Mouse (Mus musculus) urinary bladder, postnatal 25 days (tissue): Measurements from ENCODE around the gene Ubtd2.
A peak's percentile ranks its signal among the peaks of the same experiment; 100 is the strongest.

Experiments used
- DNase-seq: peaks from one replicate; pipeline ENCODE4 v3.0.0; 2022; ENCODE audit warnings: low spot score

Gene Ubtd2

DNA sequence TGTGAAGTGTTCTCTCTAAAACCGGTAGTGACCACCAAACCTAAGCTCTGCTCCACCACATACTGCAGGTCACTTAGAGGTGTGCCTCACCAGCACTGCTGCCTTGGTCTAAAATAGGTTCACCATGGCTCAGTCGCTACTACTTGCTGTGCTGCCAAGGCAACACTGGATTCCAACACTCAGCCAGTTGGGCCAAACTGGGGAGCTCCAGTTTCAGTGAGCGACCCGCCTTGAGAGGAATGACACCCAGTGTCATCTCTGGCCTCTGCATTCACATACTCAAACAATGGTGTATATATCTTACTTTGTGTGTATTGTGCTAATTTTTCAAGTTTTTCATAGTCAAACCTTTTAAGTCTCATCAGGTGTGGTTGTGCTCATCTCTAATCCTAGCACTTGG lies 63.6 kb downstream of the Ubtd2 start:
- DNase-seq = no peak

DNA sequence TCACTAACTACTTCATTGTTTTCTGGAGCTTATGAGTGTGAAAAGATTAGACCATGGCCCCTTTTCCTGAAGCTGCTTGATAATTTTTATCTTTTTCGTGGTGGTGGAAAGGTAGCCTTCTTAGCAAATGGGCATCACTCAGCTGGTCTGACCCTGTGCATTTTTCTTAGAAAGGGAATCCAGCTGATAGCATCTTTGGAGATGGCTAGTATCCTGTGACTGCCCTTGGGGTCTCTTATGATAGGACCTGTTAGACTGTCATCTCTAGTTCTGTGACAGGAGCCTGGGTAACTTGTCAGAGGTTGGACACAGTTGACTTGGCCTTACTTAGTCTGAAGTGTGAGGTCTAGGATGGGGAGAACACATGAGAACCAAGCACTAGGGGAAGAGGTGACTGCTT lies 64.2 kb downstream of the Ubtd2 start:
- no peak for DNase-seq

DNA sequence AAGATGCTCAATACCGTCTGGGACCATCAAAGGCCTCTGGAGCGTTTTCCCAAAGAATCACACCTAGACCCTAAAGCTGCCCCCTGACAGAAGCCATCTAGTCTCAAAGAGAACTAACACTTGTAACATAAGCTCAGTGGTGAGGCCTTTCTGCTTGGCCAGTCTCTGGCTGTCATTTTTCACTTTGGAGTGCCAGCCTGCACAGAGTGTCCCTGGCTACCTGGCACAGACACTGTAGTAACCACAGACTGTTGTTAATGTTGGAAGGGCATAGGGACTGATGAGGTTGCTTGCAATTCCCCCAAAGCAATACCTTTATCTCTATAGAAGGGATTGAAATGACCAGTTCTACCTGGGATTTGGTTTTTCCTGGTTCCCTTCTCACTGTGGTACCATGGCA lies 66.1 kb downstream of the Ubtd2 start:
- no peak for DNase-seq

DNA sequence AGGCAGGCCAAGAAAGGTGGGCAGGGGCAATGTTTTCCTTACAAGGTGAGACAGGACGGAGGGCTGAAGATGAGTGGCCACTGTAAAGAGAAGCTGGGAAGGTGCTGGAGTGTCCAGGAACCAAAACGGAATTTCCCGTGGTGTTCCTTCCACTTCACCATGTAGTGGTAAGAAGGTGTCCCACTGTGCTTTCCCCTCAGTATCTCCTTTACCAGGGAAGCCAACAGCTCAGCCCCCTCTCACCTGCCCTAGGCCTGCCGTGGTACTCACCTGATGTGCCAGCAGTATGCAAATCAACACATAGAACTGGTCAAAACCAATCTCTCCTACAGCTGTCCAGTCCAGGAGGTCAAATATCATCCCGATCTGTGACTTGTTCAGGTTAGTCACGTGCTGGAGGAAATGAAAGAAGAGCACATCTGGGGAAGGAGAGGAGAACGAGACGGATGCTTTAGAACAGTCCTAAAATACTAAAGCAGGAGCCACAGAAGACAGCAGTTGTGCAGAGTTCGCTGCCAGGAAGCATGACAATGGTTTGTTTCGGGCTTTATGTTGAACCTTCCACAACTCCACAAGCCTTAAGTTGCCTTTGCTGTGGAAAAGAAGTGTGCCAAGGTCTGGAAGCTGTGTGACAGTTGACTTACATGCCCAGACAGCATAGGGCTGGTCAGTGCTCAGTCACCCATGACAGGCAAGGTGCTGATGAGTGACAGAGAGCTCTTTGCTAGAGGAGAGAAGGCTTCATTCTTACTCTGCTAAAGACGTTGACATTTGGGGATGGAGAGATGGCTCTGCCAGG lies 69.2 kb downstream of the Ubtd2 start:
- DNase-seq = no peak

DNA sequence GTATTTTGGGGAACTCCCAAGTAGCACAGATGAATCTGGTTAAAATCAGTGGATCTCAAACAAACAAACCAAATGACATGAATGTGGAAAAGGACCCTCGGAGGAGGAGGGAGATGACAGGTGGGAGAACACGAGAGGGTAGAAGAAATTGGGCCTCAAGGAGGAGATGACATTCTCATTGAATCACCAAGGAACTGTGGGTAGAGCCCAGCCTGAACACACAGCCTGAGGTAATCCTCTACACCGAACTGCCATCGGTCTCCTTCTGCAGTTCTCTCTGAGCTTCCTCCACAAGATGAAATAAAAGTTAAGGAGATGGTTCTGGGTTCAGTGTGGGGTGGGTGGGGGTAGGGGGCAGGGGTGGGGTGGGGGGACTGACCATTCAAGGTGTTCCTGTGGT lies 71.8 kb downstream of the Ubtd2 start:
- DNase-seq = no peak

DNA sequence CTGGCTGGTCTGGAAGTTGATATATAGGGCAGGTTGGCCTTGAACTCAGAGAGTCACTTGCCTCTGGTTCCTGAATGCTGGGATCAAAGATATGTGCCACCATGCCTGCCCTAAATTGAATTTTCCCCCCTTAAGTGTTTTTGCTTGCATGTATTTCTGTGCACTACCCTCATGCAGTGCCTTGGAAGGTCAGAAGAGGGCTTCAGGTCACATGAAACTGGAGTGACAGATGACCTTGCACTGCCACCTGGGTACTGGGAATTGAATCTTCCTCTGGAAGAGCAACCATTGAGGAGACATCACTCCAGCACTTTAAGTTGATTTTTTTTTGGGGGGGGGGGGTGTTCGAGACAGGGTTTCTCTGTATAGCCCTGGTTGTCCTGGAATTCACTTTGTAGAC lies 75.0 kb downstream of the Ubtd2 start:
- no peak for DNase-seq

DNA sequence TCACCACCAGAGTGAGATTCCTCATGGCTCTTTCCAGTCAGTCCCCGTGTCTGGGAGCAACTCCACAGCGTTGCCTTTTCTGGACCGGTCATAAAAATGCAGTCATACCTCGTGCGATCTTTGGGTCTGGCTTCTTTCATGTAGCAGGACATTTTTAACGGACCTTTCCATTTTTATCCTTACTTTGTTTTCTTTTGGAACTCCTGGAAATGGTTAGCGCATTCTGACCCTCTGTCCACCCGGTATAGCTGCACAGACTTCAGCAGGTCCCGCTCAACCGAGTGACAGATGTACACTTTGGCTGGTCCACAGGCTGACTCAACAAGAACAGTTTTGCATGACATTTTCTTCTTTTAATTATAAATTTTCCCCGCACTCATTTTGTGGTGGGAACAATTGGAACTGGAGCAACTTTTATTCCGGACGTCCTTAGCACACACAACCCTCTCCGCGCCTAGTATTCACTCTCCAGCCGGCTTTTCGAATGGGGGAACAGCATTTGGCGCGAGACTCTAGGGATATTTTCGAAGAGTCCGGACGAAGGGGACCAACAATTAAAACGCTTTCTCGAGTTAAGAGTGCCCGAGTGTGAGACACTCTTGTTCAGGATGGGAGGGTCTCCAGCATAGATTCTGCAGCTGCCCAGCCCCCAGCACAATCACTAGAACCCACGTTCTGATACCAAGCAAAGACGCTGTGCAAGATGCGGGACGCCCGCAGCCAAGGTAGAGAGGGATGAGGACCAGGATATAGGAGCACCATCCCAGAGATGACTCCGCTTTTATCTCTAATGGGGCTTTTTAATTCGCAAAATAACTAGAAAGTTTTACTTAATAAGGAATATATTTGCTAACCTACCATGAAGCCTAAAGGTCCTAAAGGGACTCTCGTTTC lies 76.9 kb downstream of the Ubtd2 start, which contains the start of gene Efcab9:
Gene Efcab9, minus strand, starts transcription at position 211 of the 894 bp plus-strand sequence.
- no peak for DNase-seq

DNA sequence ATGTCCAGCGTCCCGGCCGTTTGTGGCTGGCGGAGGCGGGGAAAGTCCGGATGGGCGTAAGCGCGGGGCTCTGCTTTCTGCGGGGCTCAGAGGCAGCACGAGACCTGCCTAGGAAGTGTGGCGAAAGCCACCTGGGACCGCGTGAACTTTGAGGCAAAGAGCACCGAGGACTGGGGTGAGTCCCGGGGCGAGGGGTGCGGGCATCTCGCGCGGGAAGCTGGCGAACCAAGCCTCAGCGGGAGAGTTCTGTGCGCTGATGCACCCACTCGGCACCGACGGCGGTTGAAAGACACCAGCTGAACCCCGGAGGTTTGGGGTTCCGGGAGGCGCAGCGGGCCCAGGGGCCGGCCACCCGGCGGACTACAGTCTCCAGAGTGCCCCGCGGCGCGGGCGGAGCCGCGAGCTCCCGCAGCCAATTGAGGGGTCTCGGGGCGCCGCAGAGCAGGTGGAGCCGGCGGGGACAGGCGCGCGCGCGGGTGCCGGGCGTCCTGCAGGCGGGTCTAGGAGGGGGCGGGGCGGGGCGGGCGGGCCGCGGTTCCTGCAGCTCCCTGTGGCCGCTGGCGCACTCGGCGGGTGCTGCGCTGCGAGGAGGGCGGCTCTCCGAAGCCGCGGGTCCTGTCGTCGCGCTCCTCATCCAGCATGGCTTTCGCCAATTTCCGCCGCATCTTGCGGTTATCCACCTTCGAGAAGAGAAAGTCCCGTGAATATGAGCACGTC lies 77.8 kb downstream of the Ubtd2 start, which contains the start of gene Stk10:
Gene Stk10, plus strand, starts transcription at position 541 of the 717 bp plus-strand sequence.
- DNase-seq = peak; percentile 82

DNA sequence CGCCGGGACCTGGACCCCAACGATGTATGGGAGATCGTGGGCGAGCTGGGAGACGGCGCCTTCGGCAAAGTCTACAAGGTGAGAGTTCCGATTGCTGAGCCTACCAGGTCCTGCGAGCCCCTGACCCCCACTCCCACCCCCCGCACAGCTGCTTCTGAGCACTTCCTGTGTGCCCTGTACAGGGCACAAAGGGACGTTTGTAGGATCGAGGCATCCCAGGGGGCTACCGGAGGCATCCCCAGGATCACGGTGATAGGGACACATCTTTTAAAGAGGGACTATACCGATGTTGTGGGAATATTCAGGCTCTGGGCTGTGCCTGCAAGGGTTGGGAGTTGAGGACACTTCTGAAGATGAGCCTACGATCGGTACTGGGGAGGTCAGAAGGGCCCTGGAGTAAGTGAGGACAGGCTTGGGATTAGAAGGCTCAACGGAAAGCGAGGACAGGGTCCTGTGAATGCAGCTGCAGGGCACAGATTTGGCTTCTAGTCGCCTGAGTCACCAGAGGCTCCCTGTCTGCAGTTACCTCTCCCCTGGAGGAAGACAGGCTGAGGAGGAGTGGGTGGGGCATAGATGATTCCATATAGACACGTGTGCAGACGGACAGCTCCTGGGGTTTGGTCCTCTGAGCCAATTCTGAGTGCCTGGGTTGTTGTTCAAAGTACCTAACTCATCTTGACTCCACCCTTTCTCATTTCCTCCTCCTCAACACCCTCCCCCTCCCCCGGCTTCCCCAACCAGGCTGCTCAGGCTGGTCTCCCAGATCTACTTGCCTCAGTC lies 78.5 kb downstream of the Ubtd2 start:
- no peak for DNase-seq

DNA sequence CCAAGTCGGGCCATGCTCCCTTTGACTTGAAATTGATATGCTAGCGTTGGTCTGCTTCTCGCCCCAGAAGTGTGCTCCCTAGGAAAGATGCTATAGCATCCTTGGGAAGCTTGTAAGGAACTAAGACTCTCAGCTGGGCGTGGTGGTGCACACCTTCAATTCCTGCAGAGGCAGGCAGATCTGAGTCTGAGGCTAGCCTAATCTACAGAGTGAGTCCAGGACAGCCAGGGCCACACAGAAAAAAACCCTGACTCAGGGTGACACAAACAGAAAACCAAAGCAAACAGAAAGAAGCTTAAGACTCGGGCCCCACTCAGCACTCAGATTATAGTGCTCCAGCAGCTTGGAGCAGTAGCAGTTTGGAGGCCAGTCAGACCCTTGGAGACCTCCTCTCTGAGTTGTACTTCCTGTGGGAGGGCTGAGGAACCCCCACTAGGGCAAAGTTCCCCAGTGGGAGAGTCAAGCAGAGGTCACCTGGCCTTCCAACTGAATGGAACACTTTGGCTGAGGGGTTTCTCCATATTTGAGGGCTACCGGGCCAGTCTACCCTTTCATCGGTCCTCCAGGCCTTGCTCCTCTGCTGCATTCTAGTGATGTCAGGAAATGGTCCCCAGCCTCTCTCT lies 79.4 kb downstream of the Ubtd2 start:
- no peak for DNase-seq

DNA sequence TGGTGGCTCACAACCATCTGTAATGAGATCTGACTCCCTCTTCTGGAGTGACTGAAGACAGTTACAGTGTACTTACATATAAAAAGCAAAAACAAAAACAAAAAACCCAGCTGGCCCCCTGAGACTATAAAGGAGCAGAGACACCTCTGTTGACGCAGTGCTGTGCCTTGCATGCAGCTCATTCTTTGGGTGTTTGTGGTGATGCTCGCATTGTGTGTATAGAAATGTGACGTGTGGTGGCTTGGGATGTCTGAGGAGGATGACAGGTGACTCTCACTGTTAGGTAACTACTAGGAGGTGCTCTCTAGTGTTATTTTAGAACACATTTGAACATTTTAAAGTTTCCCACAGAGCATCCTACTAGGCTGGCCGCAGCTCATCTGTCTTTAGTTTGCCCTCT lies 80.5 kb downstream of the Ubtd2 start:
- DNase-seq = no peak

DNA sequence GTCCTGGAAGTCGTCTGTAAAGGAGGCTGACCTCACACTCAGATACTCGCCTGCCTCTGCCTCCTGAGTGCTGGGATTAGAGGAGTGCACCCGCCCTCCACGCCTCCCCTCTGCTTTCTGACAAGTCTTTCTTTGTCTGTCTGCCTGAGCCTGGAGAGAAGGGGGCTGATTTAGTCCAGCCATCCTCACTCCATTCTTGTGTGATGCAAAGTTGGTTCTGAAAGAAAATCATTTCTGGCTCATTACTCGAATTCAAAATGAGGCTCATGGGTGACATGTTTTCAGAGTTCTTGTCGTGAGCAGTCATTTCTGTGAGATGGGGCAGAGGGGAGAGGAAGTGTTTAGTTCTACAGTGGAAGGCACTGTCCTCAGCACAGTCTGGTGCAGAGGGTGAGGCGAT lies 81.8 kb downstream of the Ubtd2 start:
- no peak for DNase-seq

DNA sequence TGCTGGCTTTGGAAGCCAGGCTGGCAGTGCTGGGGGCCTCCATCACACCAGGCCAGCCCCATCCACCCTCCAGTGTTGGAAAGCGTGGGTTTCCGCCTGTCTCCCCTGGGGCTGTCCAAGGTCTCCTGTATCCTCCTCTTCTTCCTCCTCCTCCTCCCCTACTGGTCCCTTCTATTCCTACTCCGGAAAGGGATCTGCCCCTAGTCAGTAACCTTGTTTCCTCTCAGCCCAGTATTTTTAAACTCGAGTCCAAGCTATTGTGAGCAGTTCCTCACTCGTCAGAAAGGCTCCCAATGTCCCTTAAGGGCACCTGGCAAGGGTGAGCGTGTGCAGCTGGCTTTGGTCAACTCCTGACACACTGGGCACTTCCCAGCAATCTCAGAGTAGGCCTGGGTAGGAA lies 83.3 kb downstream of the Ubtd2 start:
- DNase-seq = no peak

DNA sequence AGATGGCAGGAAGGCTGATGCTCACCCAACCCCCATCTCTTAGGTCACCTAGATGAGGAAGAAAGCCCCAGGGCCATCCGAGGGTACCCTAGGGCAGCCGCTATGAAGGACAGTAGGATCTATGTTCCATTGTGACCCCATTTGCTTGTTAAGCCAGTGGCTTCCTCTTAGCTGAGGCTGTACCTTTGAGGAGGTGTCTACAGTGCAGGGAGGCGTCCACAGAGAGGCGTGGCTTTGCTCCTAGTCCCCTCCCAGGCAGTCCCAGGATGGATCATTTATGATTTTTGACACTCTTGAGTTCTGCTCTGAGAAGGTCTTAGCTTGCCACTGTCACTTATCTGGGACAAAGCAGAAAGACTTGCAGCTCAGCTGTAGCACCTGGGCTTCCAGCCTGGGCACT lies 83.7 kb downstream of the Ubtd2 start:
- no peak for DNase-seq

DNA sequence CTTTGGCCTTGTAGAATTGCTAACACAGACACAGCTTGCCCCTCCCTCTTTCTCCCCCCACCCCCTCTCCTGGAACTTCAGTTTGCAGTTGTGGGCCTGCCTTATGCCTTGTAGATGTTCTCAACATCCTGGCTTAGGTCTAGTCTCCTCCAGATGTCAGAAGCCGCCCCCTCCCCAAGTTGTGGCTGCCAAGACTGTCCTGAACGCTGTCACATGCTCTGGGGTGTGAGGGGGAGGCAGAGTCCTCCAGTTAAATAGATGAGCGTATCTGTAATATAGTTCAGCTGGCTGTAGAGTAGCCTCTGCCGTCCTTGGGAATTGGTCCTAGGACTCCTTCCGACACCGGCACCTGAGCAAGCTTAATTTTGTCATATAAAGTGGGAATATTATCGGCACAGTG lies 84.5 kb downstream of the Ubtd2 start:
- no peak for DNase-seq

DNA sequence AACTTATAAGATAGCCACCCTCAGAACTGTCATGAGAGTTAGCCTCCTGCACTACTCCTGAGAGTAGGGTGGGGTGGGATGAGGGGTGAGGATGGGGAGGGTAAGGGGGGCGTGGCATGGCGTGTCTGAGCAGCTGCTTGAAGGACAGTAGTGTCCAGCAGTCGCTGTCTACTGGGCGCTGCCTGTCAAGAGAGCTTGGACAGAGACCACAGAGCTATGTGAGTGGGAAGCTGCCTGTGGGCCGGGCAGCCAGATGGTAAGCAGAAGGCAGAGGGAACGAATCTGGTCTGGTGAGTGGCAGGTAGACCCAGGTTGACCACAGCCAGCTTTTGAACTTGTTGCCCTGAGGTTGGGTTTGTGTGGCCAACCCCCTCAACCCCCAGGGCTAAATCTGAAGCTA lies 85.3 kb downstream of the Ubtd2 start:
- DNase-seq = no peak

DNA sequence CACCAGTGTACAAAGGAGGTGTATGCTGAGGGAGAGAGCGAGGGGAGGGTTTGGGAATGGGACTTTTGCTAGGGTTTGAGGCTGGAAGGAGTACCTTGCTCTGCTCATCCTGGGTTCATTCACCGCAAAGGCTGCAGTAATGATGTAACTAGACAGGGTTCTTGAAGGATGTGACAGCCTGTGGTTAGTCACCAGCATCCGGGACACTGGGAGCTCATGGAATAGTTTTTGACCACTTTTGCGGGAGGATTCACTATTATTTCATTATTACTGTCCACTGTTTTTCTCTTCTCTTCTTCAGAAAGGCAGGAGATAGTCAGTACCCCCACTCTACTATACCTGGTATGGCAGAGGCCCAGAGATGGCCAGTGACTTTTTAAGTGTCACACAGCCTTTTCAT lies 87.0 kb downstream of the Ubtd2 start:
- DNase-seq = no peak

DNA sequence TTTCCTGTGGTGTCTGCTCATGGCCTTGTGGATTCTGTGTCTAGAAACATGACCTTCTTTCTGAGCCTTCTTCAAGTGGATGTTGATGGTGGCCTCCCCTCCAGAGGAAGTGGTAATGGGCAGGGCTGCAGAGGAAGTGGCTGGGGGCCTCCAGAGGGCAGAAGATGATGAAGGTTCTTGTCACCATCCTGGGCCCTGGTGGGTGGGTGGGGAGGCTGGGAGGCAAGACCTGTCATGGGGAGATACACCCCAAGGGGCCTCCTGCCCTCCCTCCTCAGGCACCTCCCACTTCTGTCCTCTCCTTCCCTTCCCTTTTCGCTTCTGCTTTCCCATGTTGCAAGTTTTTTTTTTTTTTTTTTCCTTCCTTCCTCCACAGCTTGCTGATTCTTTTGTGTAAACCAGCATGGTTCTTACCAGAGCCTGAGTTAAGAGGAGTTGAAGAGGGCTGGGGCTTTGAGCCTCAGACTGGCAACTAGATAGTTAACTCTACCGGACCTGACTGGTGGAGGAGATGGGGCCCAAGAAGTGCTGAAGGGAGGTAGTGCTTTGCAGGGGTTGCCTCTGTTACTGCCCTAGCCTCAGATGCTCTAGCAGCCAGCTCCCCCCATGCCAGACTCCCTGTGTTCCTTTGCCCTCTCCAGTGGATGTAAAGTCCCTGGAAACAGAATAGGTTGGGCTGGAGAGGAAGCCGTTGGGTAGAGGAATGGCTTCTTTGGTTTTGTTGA lies 87.7 kb downstream of the Ubtd2 start:
- DNase-seq = no peak

DNA sequence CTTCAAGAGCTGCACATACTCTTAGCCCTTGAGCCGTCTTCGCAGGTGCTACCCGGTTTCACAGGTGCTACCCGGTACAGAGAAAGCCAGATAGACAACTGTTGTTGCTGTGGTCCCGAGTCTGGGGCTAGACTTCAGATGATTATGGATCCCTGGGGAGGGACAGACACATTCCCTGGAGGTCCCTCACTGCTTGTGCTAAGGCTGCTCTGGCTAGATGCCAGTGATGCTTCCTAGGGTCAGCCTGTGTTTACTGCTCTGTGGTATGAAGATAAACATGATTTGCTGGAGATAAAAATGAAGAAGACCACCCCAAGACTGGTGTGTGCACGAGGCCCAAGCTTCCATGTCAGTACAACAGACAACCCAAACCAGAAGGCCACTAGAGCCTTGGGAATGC lies 88.9 kb downstream of the Ubtd2 start:
- no peak for DNase-seq

DNA sequence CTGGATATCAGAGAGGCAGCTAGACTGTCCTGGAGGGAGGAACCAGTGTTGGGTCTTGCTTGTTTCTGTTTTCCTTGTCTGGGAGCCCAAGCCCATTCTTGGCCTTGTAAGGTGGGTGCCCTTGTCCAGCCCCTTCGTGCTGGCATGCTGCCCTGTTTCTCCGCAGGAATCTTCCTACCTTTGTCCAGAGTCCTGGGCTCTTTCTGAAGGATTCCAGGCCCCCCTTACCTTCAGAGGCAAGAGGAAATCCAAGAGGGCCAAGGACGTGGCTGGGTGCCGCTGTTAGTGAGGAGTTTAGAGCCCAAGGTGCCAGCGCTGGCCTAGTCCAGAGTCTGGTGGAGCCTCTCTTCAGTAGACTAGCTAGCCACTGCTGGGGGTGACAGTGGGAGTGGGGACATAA lies 89.3 kb downstream of the Ubtd2 start:
- DNase-seq = no peak

DNA sequence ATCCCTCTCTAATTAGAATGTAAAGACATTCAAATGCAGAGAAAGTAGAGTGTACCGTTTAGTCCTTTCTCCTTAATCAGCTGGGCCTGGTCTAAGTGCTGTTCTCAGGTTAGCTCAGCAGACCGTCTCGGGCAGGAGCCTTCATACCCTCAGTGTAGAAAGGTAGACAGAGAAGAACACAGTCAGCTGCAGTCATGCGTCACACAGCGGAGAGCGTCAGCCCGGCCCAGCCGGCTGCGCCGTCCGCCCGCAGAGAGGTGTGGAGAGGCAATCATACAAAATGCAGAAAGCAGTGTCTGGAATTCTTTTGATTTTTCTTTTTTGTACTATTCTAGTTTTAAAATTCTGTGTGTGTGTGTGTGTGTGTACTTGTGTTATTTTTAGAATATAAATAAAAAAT lies 90.4 kb downstream of the Ubtd2 start:
- no peak for DNase-seq
